Mouse (Mus musculus) lung, postnatal 0 days (tissue): Measurements from ENCODE around the gene Tpp2.

Experiments used
- CTCF ChIP-seq: IDR thresholded peaks from 2 replicates; pipeline ENCODE4 v1.5.1; 2016; ENCODE audit warnings: antibody characterized with exemption, mild to moderate bottlenecking
- EP300 ChIP-seq: IDR thresholded peaks from 2 replicates; pipeline ENCODE4 v1.6.1; 2016; ENCODE audit warnings: antibody characterized with exemption, mild to moderate bottlenecking, control low read depth

GRCm38 (mm10) chr1:44032948-44033347 is 99.5 kb downstream of the Tpp2 start:
- TF ChIP-seq CTCF (no peak), EP300 (no peak)
